Mouse (Mus musculus): ENCODE measurements around the gene Dock8.

Dock8 gene

GRCm38 (mm10) chr19:25246062-25246461, 246.7 kb downstream of the Dock8 start:
- no peak for DNase-seq (ENCODE audit: extremely low spot score, low read depth, low spot score)

GRCm38 (mm10) chr19:25247858-25248552, 248.7 kb downstream of the Dock8 start:
- DNase-seq (ENCODE audit: extremely low spot score, low read depth, low spot score), result no peak

- DNase-seq (ENCODE audit: extremely low spot score, low read depth, low spot score), result no peak
Observed at GRCm38 (mm10) chr19:25249230-25249629, 249.9 kb downstream of the Dock8 start.

GRCm38 (mm10) chr19:25251610-25252140, 252.3 kb downstream of the Dock8 start:
- no peak for DNase-seq (ENCODE audit: extremely low spot score, low read depth, low spot score)
